Mouse (Mus musculus) stomach, postnatal 0 days (tissue): Measurements from ENCODE around the gene 4930402F06Rik. TPM values are rescaled to one million over a fixed set of nuclear protein-coding genes. Genes with fewer than 3 reads are reported as not detected.

ENCODE experiments used
- ATAC-seq: fragments of 200-750 bp; cut with Nextera tagmentation; 2 replicates; pipeline ENCODE4 v1.8.0; 2017; ENCODE audit not compliant: low FRiP score, low TSS enrichment
- DNase-seq: peaks from one replicate; pipeline ENCODE4 v3.0.0-alpha.2; 2016; ENCODE audit warnings: low spot score
- H3K27ac ChIP-seq: fragments of 300-500 bp; sonication (generic); replicated peaks from 2 replicates; pipeline ENCODE4 v1.5.1; 2014; ENCODE audit warnings: mild to moderate bottlenecking, control low read depth
- H3K27me3 ChIP-seq: fragments of 300-500 bp; sonication (generic); 2 replicates; pipeline ENCODE4 v1.6.1; 2014; ENCODE audit warnings: low read length; ENCODE audit not compliant: control insufficient read depth, insufficient read depth
- H3K36me3 ChIP-seq: fragments of 300-500 bp; sonication (generic); 2 replicates; pipeline ENCODE4 v1.6.1; 2014; ENCODE audit warnings: low read length, mixed read lengths; ENCODE audit not compliant: control insufficient read depth, insufficient read depth
- H3K4me1 ChIP-seq: fragments of 300-500 bp; sonication (generic); replicated peaks from 2 replicates; pipeline ENCODE4 v1.6.1; 2014; ENCODE audit warnings: antibody characterized with exemption; ENCODE audit not compliant: control insufficient read depth, insufficient read depth
- H3K4me2 ChIP-seq: fragments of 300-500 bp; sonication (generic); replicated peaks from 2 replicates; pipeline ENCODE4 v1.6.1; 2014; ENCODE audit warnings: low read depth, mild to moderate bottlenecking, control low read depth, moderate library complexity
- H3K4me3 ChIP-seq: fragments of 300-500 bp; sonication (generic); 2 replicates; pipeline ENCODE4 v1.5.1; 2014; ENCODE audit warnings: low read depth, low read length, control low read depth
- H3K9ac ChIP-seq: fragments of 300-500 bp; sonication (generic); 2 replicates; pipeline ENCODE4 v1.6.1; 2014; ENCODE audit warnings: mild to moderate bottlenecking, low read length, control low read depth, mixed read lengths
- H3K9me3 ChIP-seq: fragments of 300-500 bp; sonication (generic); 2 replicates; pipeline ENCODE4 v1.6.1; 2016; ENCODE audit warnings: low read length; ENCODE audit not compliant: control insufficient read depth
- CTCF ChIP-seq: IDR thresholded peaks from 2 replicates; pipeline ENCODE4 v1.5.1; 2016; ENCODE audit warnings: antibody characterized with exemption, low read depth, mild to moderate bottlenecking, moderate library complexity
- EP300 ChIP-seq: optimal IDR thresholded peaks from 2 replicates; pipeline ENCODE3; 2016; ENCODE audit warnings: antibody characterized with exemption
- WGBS: fragments of 180-500 bp; shearing (Covaris S2); extraction: QIAGEN DNeasy Blood & Tissue Kit; methylation state at CpG from one replicate; pipeline ENCODE4 v1.1.7; 2014; 5-methylcytosine and 5-hydroxymethylcytosine counted together
- polyA plus RNA-seq: library from polyadenylated mRNA; unstranded; fragments of >200 nt; fragmentation: Nextera tagmentation; extraction: Ambion mirVana; gene quantifications from 2 replicates; pipeline ENCODE4 v1.2.1, GENCODE M21; 2015

The 4930402F06Rik gene
- polyA plus RNA-seq, 1 experiment from 2014 or later = not detected

DNA sequence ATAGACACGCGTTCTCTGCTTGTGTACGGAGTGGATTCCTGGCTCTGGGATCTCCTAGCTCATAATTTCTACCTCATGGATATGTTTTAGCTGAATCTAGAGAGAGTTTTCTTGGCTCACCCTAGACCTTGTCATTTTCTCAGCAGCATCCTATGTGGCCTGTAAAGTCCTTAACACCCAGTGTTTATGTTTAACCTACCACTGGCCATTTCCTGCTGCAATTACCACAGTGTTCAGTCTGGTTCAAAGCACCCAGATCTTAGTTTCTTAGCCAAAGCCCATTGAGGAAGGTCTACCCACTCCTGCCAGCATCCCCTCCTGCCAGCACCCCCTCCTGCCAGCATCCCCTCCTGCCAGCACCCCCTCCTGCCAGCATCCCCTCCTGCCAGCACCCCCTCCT is 15.8 kb upstream of the 4930402F06Rik start:
- Histone ChIP-seq H3K27me3 (no peaks in the 10 kb centered on the region), H3K4me1 (no peaks in the 10 kb centered on the region), H3K27ac (no peak overlapping the region), H3K36me3 (peaks cover 2% of the 10 kb centered on the region; the same call in 1 of the 2 replicates), H3K9ac (no peak overlapping the region), H3K4me3 (no peak overlapping the region), H3K9me3 (no peaks in the 10 kb centered on the region), H3K4me2 (no peak overlapping the region)
- WGBS = 83% methylated on average over 3 of the region's 3 CpGs
- TF ChIP-seq CTCF (no peak), EP300 (no peak)
- ATAC-seq = no peak
- no peak for DNase-seq

DNA sequence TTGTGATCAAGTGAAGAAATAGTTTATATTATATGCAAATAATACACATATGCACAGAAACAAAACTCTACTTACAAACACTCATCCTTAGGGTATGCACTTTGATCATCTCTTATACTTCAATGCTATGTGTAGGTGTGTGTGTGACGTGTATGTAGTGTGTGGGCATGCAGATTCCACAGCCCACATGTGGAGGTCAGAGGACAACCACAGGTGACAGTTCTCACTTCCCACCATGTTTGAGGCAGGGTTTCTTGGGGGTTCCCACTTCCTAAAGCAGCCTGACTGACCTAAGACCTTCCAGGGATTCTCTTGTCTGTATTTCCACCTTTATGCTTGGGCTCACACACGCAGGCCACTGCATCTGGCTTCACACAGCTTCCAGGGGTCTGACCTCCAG is 15.3 kb upstream of the 4930402F06Rik start:
- no peaks in the 10 kb centered on the region for H3K4me1 ChIP-seq
- DNase-seq (no peak), ATAC-seq (no peak)
- TF ChIP-seq EP300 (no peak), CTCF (no peak)
- no peaks in the 10 kb centered on the region for H3K9me3 ChIP-seq
- H3K27me3 ChIP-seq = no peaks in the 10 kb centered on the region
- no peak overlapping the region for H3K4me2 ChIP-seq
- H3K4me3 ChIP-seq = no peak overlapping the region
- H3K36me3 ChIP-seq = peaks cover 2% of the 10 kb centered on the region; the same call in 1 of the 2 replicates
- no peak overlapping the region for H3K27ac ChIP-seq
- no peak overlapping the region for H3K9ac ChIP-seq
- 80% methylated on average over 2 of the region's 2 CpGs for WGBS

DNA sequence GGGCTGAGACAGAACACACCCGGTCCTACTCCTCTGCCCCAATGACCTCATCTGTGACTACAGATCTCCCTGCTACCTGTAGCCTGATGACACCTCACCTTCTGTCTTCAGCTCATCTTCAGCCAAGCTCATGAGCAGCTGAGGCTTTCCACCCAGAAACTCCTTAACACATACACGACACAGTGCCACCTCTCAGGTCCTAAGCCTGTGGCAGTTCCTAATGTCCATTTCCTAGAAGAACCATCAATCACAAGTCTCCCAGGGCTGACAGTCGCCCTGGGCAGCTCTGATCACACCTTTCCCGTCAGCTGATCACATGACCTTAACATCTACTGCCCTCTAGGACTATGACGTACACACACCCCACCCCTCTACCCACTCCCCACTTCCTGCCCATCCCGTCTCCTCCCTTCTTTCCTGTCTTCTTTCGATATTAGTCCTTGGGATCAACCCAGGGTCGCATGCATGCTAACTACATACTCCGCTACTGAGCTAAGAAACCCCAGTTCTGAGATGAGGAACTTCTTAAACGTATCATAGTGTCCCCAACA is 14.7 kb upstream of the 4930402F06Rik start:
- Histone ChIP-seq H3K4me2 (no peak overlapping the region), H3K4me1 (no peaks in the 10 kb centered on the region), H3K9ac (no peak overlapping the region), H3K4me3 (no peak overlapping the region), H3K36me3 (peaks cover 2% of the 10 kb centered on the region; the same call in 1 of the 2 replicates), H3K9me3 (no peaks in the 10 kb centered on the region), H3K27me3 (no peaks in the 10 kb centered on the region), H3K27ac (no peak overlapping the region)
- no peak for ATAC-seq
- TF ChIP-seq CTCF = no peak
- TF ChIP-seq EP300 = no peak
- WGBS = 63% methylated on average over 10 of the region's 10 CpGs
- DNase-seq = no peak

DNA sequence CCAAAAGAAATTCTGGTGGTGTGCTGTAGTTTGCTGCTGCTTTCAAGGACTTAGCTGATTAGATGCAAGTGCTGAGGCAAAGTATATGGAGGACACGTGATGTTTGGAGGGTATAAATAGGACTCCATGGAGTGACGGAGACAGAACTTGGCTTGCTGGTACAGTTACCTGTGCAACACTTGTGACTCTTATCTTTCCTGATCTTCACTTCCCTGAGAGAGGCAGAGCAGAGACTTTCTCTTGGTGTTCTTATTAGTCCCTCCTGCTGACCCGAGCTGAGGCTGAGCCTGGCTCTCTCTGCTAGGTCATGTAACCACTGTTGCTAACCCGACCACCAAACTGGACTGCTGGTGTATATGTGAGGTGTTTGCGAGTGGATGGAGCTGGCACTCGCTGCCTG is 12.5 kb upstream of the 4930402F06Rik start:
- ATAC-seq = no peak
- Histone ChIP-seq H3K4me1 (no peaks in the 10 kb centered on the region), H3K36me3 (peaks cover 6% of the 10 kb centered on the region; the same call in 1 of the 2 replicates), H3K4me2 (no peak overlapping the region), H3K9ac (no peak overlapping the region), H3K4me3 (no peak overlapping the region), H3K9me3 (no peaks in the 10 kb centered on the region), H3K27ac (no peak overlapping the region), H3K27me3 (no peaks in the 10 kb centered on the region)
- no peak for DNase-seq
- 94% methylated on average over 6 of the region's 6 CpGs for WGBS
- TF ChIP-seq CTCF = no peak
- no peak for TF ChIP-seq EP300

DNA sequence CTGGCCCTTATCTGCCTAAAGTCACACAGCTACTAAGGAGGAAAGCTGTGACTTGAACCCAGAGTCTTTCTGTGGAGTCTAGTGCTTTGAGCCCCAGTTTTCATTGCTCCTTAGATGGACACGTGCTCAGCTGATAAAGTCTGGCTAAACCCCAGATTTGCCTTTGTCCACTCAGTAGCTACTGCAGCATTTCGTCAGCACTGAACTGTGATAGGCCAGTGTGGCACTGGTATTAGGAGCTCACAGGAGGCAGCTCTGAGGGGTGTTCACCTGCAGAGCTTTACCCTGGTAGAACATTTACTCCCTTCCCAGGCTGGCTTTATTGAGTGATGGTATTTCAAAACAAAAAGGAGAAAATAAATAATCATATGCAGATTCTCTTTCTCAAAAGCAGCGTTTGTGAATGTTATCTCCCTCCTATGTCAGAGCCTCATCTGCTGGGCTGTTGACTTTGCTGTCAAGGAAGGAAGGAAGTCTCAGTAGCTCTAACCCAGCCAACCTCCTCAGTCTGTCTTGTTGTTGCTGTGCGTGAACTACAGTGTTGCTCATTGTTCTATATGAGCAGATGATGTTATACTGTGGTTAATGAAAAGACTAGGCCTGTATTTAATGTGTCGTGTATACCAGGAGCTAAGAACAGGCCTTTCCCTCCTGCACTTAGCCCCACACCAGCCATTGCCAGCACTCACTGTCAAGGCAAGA is 11.6 kb upstream of the 4930402F06Rik start:
- Histone ChIP-seq H3K9me3 (no peaks in the 10 kb centered on the region), H3K4me3 (no peak overlapping the region), H3K4me2 (no peak overlapping the region), H3K9ac (no peak overlapping the region), H3K4me1 (no peaks in the 10 kb centered on the region), H3K27ac (no peak overlapping the region), H3K36me3 (peaks cover 7% of the 10 kb centered on the region; the same call in 1 of the 2 replicates), H3K27me3 (no peaks in the 10 kb centered on the region)
- 67% methylated on average over 5 of the region's 5 CpGs for WGBS
- ATAC-seq (no peak), DNase-seq (no peak)
- TF ChIP-seq EP300 (no peak), CTCF (no peak)

DNA sequence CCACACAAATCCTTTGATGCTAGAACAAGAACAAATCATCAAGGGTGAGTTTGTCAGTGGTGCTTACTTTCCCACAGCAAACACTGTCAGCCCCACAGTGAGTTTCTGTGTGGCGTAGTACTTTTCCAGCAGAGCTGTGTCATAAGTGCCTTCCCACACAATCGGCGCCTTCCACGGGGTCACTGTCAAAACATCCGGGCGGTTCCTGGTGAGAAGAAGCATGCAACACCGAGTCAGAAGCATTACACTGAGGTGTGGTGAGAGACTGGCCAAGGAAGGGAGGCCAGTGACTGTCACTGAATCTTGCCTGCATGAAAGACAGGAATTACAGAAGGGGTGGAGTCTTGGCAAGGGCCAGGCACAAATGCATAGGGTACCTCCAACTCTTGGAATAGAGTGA is 10.9 kb upstream of the 4930402F06Rik start:
- 61% methylated on average over 7 of the region's 7 CpGs for WGBS
- Histone ChIP-seq H3K9me3 (no peaks in the 10 kb centered on the region), H3K4me2 (no peak overlapping the region), H3K9ac (no peak overlapping the region), H3K4me1 (no peaks in the 10 kb centered on the region), H3K4me3 (no peak overlapping the region), H3K27me3 (no peaks in the 10 kb centered on the region), H3K27ac (no peak overlapping the region), H3K36me3 (peaks cover 7% of the 10 kb centered on the region; the same call in 1 of the 2 replicates)
- TF ChIP-seq EP300 = no peak
- TF ChIP-seq CTCF = no peak
- DNase-seq = no peak
- no peak for ATAC-seq
